Mouse (Mus musculus) adipocyte (in vitro differentiated cells): ENCODE measurements at regions not wholly inside any gene's neighbourhood (a gene's known extent, or its start where the extent isn't known, plus 50 kb on each side); places are given as distances from the start of the nearest gene placed in this dataset.

Experiments used
- DNase-seq: peaks from one replicate; pipeline ENCODE4 v3.0.0-alpha.2; 2016; ENCODE audit warnings: low spot score

GRCm38 (mm10) chr14:29784506-29784905 is 62.8 kb upstream of the Cacna2d3 start:
- no peak for DNase-seq

GRCm38 (mm10) chr14:29786431-29786830 is 64.8 kb upstream of the Cacna2d3 start:
- DNase-seq, result no peak

- DNase-seq, result no peak
Observed at GRCm38 (mm10) chr14:29787796-29788195, 66.1 kb upstream of the Cacna2d3 start.

GRCm38 (mm10) chr14:29788351-29788750 is 66.7 kb upstream of the Cacna2d3 start:
- DNase-seq, result no peak

- no peak for DNase-seq
Observed at GRCm38 (mm10) chr14:29795325-29795724, 73.7 kb upstream of the Cacna2d3 start.

- no peak for DNase-seq
Observed at GRCm38 (mm10) chr14:29796396-29796795, 74.7 kb upstream of the Cacna2d3 start.

GRCm38 (mm10) chr14:29799852-29800251 is 78.2 kb upstream of the Cacna2d3 start:
- DNase-seq, result no peak

GRCm38 (mm10) chr14:29805234-29805633 is 83.6 kb upstream of the Cacna2d3 start:
- DNase-seq, result no peak

- no peak for DNase-seq
Observed at GRCm38 (mm10) chr14:29807881-29808280, 86.2 kb upstream of the Cacna2d3 start.

- no peak for DNase-seq
Observed at GRCm38 (mm10) chr14:29814626-29815025, 93.0 kb upstream of the Cacna2d3 start.

- DNase-seq, result no peak
Observed at GRCm38 (mm10) chr14:29817548-29817947, 95.9 kb upstream of the Cacna2d3 start.

- no peak for DNase-seq
Observed at GRCm38 (mm10) chr14:29818251-29818650, 96.6 kb upstream of the Cacna2d3 start.

- DNase-seq, result no peak
Observed at GRCm38 (mm10) chr14:29818751-29819150, 97.1 kb upstream of the Cacna2d3 start.

GRCm38 (mm10) chr14:29837063-29837462 is 115.4 kb upstream of the Cacna2d3 start:
- DNase-seq, result no peak

GRCm38 (mm10) chr14:29839576-29839975 is 117.9 kb upstream of the Cacna2d3 start:
- no peak for DNase-seq

GRCm38 (mm10) chr14:29841361-29842117 is 119.9 kb upstream of the Cacna2d3 start:
- no peak for DNase-seq

GRCm38 (mm10) chr14:29847661-29848060 is 120.4 kb upstream of the Selenok start:
- no peak for DNase-seq

GRCm38 (mm10) chr14:29851286-29851685 is 116.8 kb upstream of the Selenok start:
- no peak for DNase-seq

GRCm38 (mm10) chr14:29851956-29852725 is 116.0 kb upstream of the Selenok start:
- DNase-seq, result no peak

- no peak for DNase-seq
Observed at GRCm38 (mm10) chr14:29862032-29862431, 106.1 kb upstream of the Selenok start.

- DNase-seq, result no peak
Observed at GRCm38 (mm10) chr14:29866455-29867275, 101.4 kb upstream of the Selenok start.

GRCm38 (mm10) chr14:29867311-29867710 is 100.8 kb upstream of the Selenok start:
- DNase-seq, result no peak
